Mouse (Mus musculus) thymus, postnatal 25 days (tissue): ENCODE measurements around the gene Cacna1a.
"Not testable (repeated sequence)": the region's sequence is repeated elsewhere in the genome, so short reads cannot be mapped to it uniquely, and the experiment has no call there.

Source experiments
- DNase-seq: peaks from one replicate; pipeline ENCODE4 v3.0.0; 2022

The Cacna1a gene

GRCm38 (mm10) chr8:84664566-84665384 lies 276.5 kb downstream of the Cacna1a start:
- DNase-seq: peak; percentile 78

GRCm38 (mm10) chr8:84665385-84665893 lies 277.2 kb downstream of the Cacna1a start:
- no peak for DNase-seq

DNA sequence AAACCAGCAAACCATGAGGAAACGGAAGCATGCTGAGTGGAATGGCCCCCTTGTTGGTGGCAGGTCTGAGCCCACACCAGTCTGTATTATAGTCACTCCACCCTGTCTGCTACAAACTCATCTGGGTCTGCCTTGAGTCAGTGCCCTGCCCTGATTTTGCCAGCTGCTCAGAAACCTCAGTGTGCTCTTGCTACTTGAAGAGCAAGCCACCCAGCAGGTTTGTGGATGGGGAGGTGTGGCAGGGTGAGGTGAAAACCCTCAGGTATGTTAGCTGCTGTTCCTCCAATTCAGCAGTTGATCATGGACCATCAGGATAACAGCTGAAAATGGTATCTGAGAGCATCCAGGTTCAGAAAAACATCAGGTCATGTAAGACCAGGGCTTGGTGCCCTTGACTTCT lies 279.8 kb downstream of the Cacna1a start:
- no peak for DNase-seq

DNA sequence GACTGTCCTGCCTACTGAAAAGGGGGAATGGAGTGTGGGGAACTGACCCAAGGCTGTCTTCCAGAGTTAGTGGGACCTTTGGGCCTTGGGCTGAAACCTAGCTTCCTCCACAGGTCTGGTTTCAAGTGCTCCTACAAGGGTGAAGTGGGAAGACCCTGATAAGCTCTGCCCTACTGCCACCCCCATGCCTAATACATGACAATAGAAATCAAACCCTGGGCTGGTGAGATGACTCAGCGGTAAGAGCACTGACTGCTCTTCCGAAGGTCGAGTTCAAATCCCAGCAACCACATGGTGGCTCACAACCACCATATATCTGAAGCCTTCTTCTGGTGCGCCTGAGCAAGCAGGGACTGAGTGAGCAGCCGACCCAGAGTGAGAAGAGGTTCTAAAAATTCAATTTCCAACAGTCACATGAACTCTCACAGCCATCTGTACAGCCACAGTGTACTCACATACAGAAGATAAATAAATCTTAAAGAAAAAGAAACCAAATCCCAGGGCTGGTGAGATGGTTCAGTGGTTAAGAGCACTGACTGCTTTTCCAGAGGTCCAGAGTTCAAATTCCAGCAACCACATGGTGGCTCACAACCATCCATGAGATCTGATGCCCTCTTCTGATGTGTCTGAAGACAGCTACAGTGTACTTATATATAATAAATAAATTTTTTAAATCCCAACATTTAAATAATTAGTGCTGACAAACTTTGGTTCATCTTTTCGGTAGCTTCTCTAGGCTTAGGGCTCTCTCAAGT lies 280.7 kb downstream of the Cacna1a start:
- DNase-seq: no peak

GRCm38 (mm10) chr8:84670295-84671006 lies 282.2 kb downstream of the Cacna1a start:
- not testable (repeated sequence) for DNase-seq

- DNase-seq: no peak
Observed at GRCm38 (mm10) chr8:84677305-84677704, 289.1 kb downstream of the Cacna1a start.

DNA sequence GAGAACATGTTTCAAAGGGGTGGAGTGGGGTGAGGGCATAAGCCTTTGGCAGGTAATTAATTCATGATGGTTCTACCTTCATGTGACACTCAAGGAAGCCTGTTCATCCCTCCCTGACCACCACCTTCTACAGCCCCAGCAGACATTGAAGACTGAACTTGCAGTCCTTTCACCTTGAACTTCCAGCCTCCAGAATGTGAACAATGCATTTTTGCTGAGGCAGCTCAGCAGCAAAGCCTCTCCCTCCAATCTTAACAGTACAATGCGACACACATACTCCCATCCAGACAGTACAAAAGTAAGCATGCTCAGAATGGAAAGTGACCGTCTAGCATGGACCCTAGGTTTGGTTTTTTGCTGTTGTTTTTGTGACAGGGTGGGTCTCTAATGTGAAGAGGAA lies 293.2 kb downstream of the Cacna1a start:
- no peak for DNase-seq

DNA sequence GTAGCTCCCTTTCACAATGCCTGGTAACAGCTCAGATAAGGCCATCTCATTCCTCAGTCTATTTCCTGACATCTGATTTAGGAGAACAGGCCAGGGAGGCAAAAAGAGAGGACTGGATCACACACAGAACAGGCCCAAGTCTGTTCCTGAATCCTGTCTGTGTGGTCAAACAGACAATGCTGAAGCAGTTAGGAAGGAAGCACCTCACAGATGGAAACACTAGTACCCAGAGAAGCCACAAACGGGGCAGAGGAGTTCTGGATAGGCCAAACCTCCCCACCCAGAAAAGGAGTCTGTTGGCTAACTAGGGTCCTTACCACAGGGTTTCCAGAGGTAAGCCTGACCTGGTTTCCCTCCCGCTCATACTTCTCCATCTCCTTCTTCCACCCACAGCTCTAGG lies 294.0 kb downstream of the Cacna1a start:
- DNase-seq: no peak

DNA sequence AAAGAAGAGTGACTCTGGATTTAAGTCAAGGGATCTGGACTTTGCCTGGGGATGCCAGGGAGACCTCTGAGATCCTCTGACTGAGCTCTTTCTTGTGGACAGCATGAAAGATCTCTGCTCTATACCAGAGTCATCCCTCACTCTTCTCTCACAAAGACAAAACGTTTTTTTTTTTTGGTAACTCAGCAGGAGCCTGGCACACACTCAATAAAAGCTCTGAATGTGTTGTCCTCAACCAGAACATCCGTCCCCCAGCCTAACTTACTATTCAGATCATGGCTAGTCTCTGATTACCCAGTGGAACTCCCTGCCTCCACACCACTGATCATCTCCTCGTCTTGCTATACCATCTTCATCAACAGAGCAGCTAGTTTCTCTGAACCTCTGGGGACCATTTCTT lies 296.3 kb downstream of the Cacna1a start:
- no peak for DNase-seq

DNA sequence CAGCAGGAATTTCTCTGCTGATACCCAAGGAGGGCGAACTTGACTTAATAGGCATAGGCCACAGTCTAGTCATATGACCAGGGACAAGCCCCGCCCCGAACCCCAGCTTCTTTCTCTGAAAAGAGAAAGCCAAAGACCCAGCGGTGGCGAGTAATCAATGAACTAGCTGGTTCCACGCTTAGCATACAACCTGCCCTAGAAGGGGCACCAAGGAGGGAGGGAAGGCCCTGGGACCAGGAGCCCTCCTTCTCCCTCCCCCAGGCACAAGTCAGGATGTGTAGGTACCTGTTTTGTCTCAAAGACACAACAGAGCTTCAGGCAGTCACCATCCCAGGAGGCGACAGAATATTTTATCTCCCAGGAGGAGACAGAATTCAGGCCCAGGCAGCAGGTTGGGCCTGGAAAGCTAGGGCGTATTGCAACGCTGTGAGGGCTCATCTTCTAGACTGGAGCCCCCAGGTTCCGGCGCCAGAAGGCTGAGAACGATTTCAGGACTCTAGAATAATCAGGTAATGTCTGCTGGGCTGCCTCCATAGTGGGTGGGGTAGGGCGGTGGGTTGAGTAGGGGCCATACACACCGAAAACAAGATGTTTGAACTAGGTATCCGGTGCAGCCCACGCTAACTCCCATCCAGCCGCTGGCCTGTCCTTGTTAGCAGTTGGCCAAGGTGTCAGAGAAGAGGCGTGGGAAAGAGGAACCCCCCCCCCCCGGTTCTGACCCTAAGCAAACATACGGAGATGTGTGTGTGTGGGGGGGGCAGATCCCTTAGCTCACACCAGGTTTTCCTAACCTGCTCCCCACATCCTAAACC lies 298.2 kb downstream of the Cacna1a start, which contains the start of gene Trmt1:
Trmt1 (plus strand) TSS at position 117 of the 812 bp plus-strand sequence.
- DNase-seq: peak; percentile 33

- DNase-seq: peak; percentile 50
Observed at GRCm38 (mm10) chr8:84687003-84687704, 298.9 kb downstream of the Cacna1a start.

DNA sequence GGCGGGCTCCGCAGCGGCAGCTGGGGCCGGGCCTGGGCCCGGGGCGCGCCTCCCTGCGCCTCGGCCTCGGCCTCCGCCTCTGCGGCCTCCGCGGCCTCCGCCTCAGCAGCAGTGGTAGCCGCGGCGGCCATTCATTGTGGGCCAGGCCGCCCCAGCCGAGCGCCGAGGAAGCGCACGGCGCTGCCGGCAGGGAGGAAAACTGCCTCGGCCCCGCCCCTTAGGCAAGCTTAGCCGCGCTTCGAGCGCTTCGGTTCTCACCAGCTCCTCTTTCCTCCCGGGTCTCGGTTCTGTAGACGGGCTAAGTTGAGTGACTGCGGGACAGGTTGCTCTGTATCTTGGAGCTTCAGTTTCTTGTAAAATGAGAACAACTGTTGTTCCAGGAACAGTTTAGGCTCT lies 299.5 kb downstream of the Cacna1a start, which contains the start of gene Nacc1:
Nacc1 (minus strand) TSS at position 158 of the 396 bp plus-strand sequence.
- DNase-seq: peak; percentile 89

DNA sequence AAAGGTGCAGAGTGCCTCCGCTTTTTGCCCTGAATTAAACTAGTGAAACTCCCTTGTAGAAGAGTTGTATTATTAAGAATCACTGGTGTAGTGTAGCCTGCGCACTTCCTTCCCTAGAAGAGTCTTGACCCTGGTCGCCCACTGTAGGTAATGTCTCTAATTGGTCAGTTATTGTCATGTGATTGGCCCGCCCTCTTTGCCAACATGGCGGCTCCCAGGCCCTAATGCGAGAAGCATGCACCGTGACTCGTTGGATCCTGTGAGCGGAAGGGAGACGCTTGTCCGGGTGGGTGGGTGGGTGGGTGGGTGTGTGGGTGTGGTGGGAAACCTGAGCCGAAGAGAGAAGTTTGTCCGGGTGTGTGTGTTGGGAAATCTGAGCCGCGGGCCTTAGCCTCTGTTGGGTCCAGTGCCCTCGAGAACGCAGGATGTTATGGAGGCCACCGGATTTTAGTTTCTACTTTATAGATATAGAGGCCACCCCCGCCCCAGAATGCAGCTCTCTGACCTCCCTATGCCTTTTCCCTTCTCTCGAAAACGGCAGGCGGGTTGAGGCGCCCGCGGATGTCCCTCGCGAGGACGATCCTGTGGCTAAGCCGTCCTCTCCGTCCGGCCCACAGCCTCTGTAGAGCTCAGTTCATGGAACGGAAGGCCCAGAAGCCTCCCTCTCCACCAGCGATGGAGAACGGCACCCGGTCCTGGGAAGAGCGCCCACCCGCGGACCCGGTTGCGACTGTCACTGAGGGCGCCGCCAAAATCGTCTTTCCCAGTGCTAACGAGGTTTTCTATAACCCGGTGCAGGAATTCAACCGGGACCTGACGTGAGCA lies 301.1 kb downstream of the Cacna1a start:
- peak; percentile 88 for DNase-seq
